Mouse (Mus musculus): ENCODE measurements at regions not wholly inside any gene's neighbourhood (a gene's known extent, or its start where the extent isn't known, plus 50 kb on each side); places are given as distances from the start of the nearest gene placed in this dataset.

DNA sequence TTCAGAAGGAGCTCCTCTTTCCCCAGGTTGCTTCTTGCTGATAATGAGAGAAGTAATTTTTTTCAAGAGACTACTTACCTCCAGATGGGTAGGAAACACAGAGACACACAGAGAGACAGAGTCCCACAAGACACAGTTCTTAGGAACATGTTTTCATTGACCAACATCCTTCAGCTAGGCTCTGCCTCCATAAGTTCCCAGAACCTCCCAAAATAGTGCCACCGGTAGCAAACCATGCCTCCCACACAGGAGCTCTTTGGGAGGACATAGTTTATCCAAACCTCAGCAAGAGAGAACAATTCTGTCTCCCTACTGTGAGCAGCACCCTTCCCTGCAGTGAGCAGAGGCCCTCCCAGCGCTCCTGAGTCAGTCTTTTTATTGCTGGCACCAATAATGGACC lies 67.2 kb downstream of the 1700001O22Rik start:
- TF ChIP-seq CTCF (IDR thresholded peaks at IDR 0.05; ENCODE audit: borderline replicate concordance, insufficient read depth, low read length) (no peak), POLR2A (IDR thresholded peaks at IDR 0.05; ENCODE audit: low read depth, low read length) (no peak)

Measured in embryonic fibroblast, embryonic 13.5 days (primary cell).